Mouse (Mus musculus): Measurements from ENCODE around the gene Fam189a1. TPM values are rescaled to one million over a fixed set of nuclear protein-coding genes. Genes with fewer than 3 reads are reported as not detected.

Fam189a1 gene
- polyA plus RNA-seq, 1 experiment from 2014 or later = 2.7 TPM

DNA sequence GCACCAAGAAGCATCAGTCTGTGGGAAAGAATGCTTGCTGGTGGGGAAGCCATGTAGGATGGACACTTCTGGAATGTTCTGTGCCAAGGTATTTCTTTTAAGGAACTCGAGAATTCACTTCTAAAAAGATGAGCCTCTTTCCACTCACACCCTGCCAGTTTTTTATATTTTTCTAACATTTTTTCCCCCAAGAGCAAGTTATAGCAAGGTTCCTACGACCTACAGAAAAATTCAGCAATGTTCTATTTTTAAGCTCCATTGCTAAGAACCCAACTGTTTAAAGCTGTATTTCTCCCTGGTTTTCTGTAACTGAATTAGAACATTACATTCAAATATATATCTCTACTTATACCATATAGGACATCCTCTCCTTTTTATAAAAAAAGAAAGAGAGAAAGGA, 244.4 kb downstream of the Fam189a1 start:
- WGBS = 78% methylated on average over 2 of the region's 2 CpGs
- H3K9ac ChIP-seq (ENCODE audit: low read length) = no peak overlapping the region
- no peaks in the 10 kb centered on the region for H3K36me3 ChIP-seq (ENCODE audit: control insufficient read depth, insufficient read depth, low read length)
- no peaks in the 10 kb centered on the region for H3K4me1 ChIP-seq (replicated peaks; ENCODE audit: control insufficient read depth, insufficient read depth, low read length)
- no peak overlapping the region for H3K27ac ChIP-seq (ENCODE audit: low read depth, low read length)
- no peaks in the 10 kb centered on the region for H3K9me3 ChIP-seq (ENCODE audit: control insufficient read depth, low read length)
- ATAC-seq (replicated peaks; ENCODE audit: low FRiP score) (no peak), DNase-seq (ENCODE audit: low spot score) (no peak)
- H3K4me2 ChIP-seq (ENCODE audit: low read depth, low read length, severe bottlenecking) = no peak overlapping the region
- H3K27me3 ChIP-seq (ENCODE audit: control insufficient read depth, insufficient read depth, low read length) = no peaks in the 10 kb centered on the region
- no peak overlapping the region for H3K4me3 ChIP-seq (ENCODE audit: low read depth, low read length)

DNA sequence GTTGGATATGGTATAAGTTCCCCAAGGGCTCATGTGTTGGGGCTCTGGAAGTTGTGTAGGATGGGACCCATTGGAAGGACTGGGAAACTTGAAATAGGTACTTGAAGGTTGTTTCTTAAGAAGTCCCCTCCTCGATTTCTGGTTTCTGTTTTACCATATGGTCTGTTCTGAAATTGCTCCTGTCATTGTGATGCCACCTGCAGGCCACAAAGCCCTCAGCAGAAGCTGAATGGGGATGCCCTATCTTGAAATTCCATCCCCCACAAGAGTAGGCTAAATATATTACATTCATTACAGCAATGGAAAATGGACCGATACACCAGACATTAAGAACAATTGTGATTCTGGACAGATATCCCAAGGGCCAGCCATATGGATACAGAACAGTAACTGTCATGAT, 246.2 kb downstream of the Fam189a1 start:
- Histone ChIP-seq H3K27me3 (ENCODE audit: control insufficient read depth, insufficient read depth, low read length) (no peaks in the 10 kb centered on the region), H3K36me3 (ENCODE audit: control insufficient read depth, insufficient read depth, low read length) (no peaks in the 10 kb centered on the region), H3K27ac (ENCODE audit: low read depth, low read length) (no peak overlapping the region), H3K4me2 (ENCODE audit: low read depth, low read length, severe bottlenecking) (no peak overlapping the region), H3K4me3 (ENCODE audit: low read depth, low read length) (no peak overlapping the region), H3K9me3 (ENCODE audit: control insufficient read depth, low read length) (no peaks in the 10 kb centered on the region), H3K4me1 (replicated peaks; ENCODE audit: control insufficient read depth, insufficient read depth, low read length) (no peaks in the 10 kb centered on the region), H3K9ac (ENCODE audit: low read length) (no peak overlapping the region)
- ATAC-seq (replicated peaks; ENCODE audit: low FRiP score) (no peak), DNase-seq (ENCODE audit: low spot score) (no peak)
- WGBS = 96% methylated on average over 2 of the region's 2 CpGs

DNA sequence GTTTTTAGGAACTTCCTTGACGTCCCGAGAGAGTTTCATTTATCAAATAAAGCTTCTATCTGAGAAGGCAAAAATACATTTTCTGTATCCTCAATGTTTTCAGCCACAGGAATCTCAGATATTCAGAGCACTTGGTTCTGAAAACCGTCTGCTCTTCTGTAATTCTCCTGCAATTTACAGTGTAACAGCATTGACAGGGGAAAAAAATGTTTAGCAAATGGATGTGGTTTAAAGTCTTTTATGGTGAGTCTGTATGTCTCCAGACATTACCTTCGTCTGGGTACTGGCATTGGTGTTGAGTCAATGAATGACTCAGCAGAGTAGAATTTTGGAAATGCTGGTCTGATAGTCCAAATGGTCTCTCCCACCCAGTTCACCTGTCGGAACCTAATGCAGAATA, 249.4 kb downstream of the Fam189a1 start:
- H3K4me3 ChIP-seq (ENCODE audit: low read depth, low read length) = no peak overlapping the region
- H3K36me3 ChIP-seq (ENCODE audit: control insufficient read depth, insufficient read depth, low read length) = no peaks in the 10 kb centered on the region
- H3K27me3 ChIP-seq (ENCODE audit: control insufficient read depth, insufficient read depth, low read length) = no peaks in the 10 kb centered on the region
- no peaks in the 10 kb centered on the region for H3K4me1 ChIP-seq (replicated peaks; ENCODE audit: control insufficient read depth, insufficient read depth, low read length)
- no peak overlapping the region for H3K4me2 ChIP-seq (ENCODE audit: low read depth, low read length, severe bottlenecking)
- no peak for ATAC-seq (replicated peaks; ENCODE audit: low FRiP score)
- DNase-seq (ENCODE audit: low spot score) = no peak
- 85% methylated on average over 5 of the region's 5 CpGs for WGBS
- H3K27ac ChIP-seq (ENCODE audit: low read depth, low read length) = no peak overlapping the region
- H3K9ac ChIP-seq (ENCODE audit: low read length) = no peak overlapping the region
- H3K9me3 ChIP-seq (ENCODE audit: control insufficient read depth, low read length) = no peaks in the 10 kb centered on the region

DNA sequence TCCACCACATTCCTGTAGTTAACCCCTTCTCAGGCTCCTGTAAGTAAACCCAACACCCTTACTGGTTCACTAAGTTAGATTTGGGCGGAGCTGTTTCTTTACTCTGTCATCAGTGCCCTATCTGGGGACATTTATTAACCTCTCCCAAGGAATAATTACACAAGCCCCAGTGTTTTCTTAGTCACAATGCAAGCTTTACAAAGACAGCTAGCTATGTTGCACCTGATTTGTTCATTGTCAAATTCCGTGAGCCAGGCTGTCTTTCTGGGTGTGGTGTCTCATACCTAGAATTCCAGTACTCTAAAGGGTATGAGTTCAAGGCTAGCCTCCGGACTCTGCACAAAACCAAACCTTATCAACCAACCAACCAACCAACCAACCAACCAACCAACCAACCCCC, 250.9 kb downstream of the Fam189a1 start:
- no peaks in the 10 kb centered on the region for H3K27me3 ChIP-seq (ENCODE audit: control insufficient read depth, insufficient read depth, low read length)
- WGBS = 86% methylated on average over 3 of the region's 3 CpGs
- no peak overlapping the region for H3K4me3 ChIP-seq (ENCODE audit: low read depth, low read length)
- DNase-seq (ENCODE audit: low spot score) (no peak), ATAC-seq (replicated peaks; ENCODE audit: low FRiP score) (no peak)
- H3K9ac ChIP-seq (ENCODE audit: low read length) = no peak overlapping the region
- H3K4me1 ChIP-seq (replicated peaks; ENCODE audit: control insufficient read depth, insufficient read depth, low read length) = no peaks in the 10 kb centered on the region
- H3K27ac ChIP-seq (ENCODE audit: low read depth, low read length) = no peak overlapping the region
- no peak overlapping the region for H3K4me2 ChIP-seq (ENCODE audit: low read depth, low read length, severe bottlenecking)
- no peaks in the 10 kb centered on the region for H3K9me3 ChIP-seq (ENCODE audit: control insufficient read depth, low read length)
- no peaks in the 10 kb centered on the region for H3K36me3 ChIP-seq (ENCODE audit: control insufficient read depth, insufficient read depth, low read length)

DNA sequence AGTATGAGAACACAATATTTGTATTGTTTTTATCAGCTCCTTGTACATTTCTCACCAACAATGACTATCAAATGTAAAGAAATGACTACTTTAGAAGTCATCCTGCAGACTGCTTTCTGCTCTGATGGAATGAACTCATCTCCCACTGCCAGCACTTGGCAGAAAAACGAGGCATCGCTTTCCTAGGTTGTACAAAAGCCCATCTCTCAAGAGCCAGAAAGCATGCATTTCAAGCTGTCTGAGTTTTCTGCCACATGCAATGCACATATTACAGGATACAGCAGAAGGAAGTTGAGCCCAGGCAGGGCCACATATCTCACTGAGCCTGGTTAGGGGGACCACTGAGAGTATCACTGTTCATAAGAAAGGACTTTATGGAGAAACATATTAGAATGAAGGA, 256.1 kb downstream of the Fam189a1 start:
- no peaks in the 10 kb centered on the region for H3K9me3 ChIP-seq (ENCODE audit: control insufficient read depth, low read length)
- 83% methylated on average over 2 of the region's 2 CpGs for WGBS
- no peak overlapping the region for H3K4me2 ChIP-seq (ENCODE audit: low read depth, low read length, severe bottlenecking)
- no peaks in the 10 kb centered on the region for H3K27me3 ChIP-seq (ENCODE audit: control insufficient read depth, insufficient read depth, low read length)
- no peaks in the 10 kb centered on the region for H3K36me3 ChIP-seq (ENCODE audit: control insufficient read depth, insufficient read depth, low read length)
- H3K4me3 ChIP-seq (ENCODE audit: low read depth, low read length) = no peak overlapping the region
- no peak for DNase-seq (ENCODE audit: low spot score)
- no peak overlapping the region for H3K27ac ChIP-seq (ENCODE audit: low read depth, low read length)
- H3K9ac ChIP-seq (ENCODE audit: low read length) = no peak overlapping the region
- no peaks in the 10 kb centered on the region for H3K4me1 ChIP-seq (replicated peaks; ENCODE audit: control insufficient read depth, insufficient read depth, low read length)
- ATAC-seq (replicated peaks; ENCODE audit: low FRiP score) = no peak

DNA sequence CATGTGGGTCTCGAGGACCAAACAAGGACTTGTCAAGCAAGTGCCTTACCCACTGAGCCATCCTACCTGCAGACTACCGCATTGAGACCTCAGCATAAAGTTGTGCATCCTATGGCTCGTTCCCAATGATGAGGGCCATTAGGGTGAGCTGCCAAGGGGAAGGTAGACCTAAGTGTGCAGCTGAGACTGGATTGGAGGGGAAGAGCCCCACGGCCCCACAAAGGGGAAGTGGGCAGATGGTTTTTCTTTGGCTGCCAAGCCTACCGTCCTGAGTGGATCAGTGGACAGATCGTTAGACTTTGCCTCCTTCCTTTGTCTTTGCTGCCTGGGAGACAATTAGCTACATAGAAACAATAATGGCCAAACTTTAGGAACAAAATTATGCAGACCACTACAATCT, 259.8 kb downstream of the Fam189a1 start:
- ATAC-seq (replicated peaks; ENCODE audit: low FRiP score) = no peak

DNA sequence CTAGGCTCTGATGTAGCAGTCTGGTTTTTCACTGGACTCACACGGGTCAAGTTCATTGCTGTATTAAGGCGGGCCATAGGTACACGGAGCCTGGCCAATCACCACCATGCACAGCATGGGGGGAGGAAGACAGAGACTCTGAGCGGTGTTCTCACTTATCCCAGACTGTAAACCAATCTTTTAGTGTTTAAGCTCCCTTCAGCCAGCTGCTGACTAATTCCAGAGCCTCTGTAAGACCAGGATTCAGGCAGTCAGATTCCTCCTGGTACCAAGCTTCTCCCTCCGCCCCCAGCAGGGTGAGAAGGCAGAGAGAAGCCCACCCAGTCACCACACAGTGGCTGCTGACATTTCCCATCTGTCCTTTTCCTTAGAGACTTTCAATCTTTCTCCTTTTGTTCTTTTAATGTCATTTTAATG, 260.7 kb downstream of the Fam189a1 start:
- ATAC-seq (replicated peaks; ENCODE audit: low FRiP score) = no peak

More for the DNA sequence above, 259.8 kb downstream of the Fam189a1 start:
- Histone ChIP-seq H3K27me3 (ENCODE audit: control insufficient read depth, insufficient read depth, low read length) (no peaks in the 10 kb centered on the region), H3K4me1 (replicated peaks; ENCODE audit: control insufficient read depth, insufficient read depth, low read length) (no peaks in the 10 kb centered on the region), H3K4me3 (ENCODE audit: low read depth, low read length) (no peak overlapping the region), H3K9me3 (ENCODE audit: control insufficient read depth, low read length) (no peaks in the 10 kb centered on the region), H3K36me3 (ENCODE audit: control insufficient read depth, insufficient read depth, low read length) (no peaks in the 10 kb centered on the region), H3K27ac (ENCODE audit: low read depth, low read length) (no peak overlapping the region), H3K9ac (ENCODE audit: low read length) (no peak overlapping the region), H3K4me2 (ENCODE audit: low read depth, low read length, severe bottlenecking) (no peak overlapping the region)
- 84% methylated on average over 6 of the region's 6 CpGs for WGBS
- DNase-seq (ENCODE audit: low spot score) = no peak

DNA sequence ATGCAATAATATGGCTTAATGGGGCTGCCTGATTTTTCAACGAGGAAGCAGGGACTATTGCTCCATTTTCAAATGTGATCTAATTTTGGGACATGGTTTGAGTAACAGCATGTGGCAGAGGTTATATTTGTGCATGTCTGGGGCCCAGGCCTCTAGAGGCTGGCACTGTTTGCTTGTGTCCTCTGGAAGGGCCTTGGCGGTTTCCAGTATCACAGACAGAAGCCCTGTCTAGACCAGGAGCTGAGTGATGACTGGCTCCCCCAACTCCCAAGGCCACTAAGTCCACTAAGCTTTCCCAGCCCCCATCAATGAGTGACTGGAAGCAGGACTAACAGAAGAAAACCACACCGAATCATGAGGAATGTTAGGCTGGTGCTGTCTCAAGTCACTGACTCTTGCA, 265.2 kb downstream of the Fam189a1 start:
- no peak for DNase-seq (ENCODE audit: low spot score)
- Histone ChIP-seq H3K27ac (ENCODE audit: low read depth, low read length) (no peak overlapping the region), H3K4me3 (ENCODE audit: low read depth, low read length) (no peak overlapping the region), H3K27me3 (ENCODE audit: control insufficient read depth, insufficient read depth, low read length) (no peaks in the 10 kb centered on the region), H3K4me1 (replicated peaks; ENCODE audit: control insufficient read depth, insufficient read depth, low read length) (no peaks in the 10 kb centered on the region), H3K9ac (ENCODE audit: low read length) (no peak overlapping the region), H3K36me3 (ENCODE audit: control insufficient read depth, insufficient read depth, low read length) (no peaks in the 10 kb centered on the region), H3K4me2 (ENCODE audit: low read depth, low read length, severe bottlenecking) (no peak overlapping the region), H3K9me3 (ENCODE audit: control insufficient read depth, low read length) (no peaks in the 10 kb centered on the region)
- ATAC-seq (replicated peaks; ENCODE audit: low FRiP score) = no peak
- 85% methylated on average over 3 of the region's 3 CpGs for WGBS

More for the DNA sequence above, 260.7 kb downstream of the Fam189a1 start:
- Histone ChIP-seq H3K4me2 (ENCODE audit: low read depth, low read length, severe bottlenecking) (no peak overlapping the region), H3K27me3 (ENCODE audit: control insufficient read depth, insufficient read depth, low read length) (no peaks in the 10 kb centered on the region), H3K9me3 (ENCODE audit: control insufficient read depth, low read length) (no peaks in the 10 kb centered on the region), H3K27ac (ENCODE audit: low read depth, low read length) (no peak overlapping the region), H3K9ac (ENCODE audit: low read length) (no peak overlapping the region), H3K4me3 (ENCODE audit: low read depth, low read length) (no peak overlapping the region), H3K36me3 (ENCODE audit: control insufficient read depth, insufficient read depth, low read length) (no peaks in the 10 kb centered on the region), H3K4me1 (replicated peaks; ENCODE audit: control insufficient read depth, insufficient read depth, low read length) (no peaks in the 10 kb centered on the region)
- 63% methylated on average over 5 of the region's 5 CpGs for WGBS
- DNase-seq (ENCODE audit: low spot score) = no peak

DNA sequence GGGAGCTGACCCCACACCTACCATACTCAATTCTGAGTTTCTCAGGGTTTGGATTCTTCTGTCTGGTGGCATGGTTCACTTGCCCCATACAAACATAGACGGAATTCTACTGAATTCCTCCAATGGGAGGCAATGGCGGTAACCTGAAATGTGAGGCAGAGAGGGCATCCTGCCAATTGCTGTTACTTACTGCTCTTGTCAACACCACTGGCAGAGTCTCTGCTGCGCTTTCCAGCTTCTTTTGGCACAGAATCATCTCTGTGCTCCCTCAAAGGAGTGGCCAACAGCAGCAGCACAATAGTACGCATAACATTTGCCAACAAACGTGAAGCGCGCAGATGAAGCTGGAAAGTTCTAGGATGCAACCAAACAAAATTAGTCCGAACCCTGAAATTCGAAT, 266.5 kb downstream of the Fam189a1 start:
- no peaks in the 10 kb centered on the region for H3K27me3 ChIP-seq (ENCODE audit: control insufficient read depth, insufficient read depth, low read length)
- no peaks in the 10 kb centered on the region for H3K9me3 ChIP-seq (ENCODE audit: control insufficient read depth, low read length)
- no peak overlapping the region for H3K4me3 ChIP-seq (ENCODE audit: low read depth, low read length)
- ATAC-seq (replicated peaks; ENCODE audit: low FRiP score) (no peak), DNase-seq (ENCODE audit: low spot score) (no peak)
- H3K36me3 ChIP-seq (ENCODE audit: control insufficient read depth, insufficient read depth, low read length) = no peaks in the 10 kb centered on the region
- no peak overlapping the region for H3K4me2 ChIP-seq (ENCODE audit: low read depth, low read length, severe bottlenecking)
- H3K9ac ChIP-seq (ENCODE audit: low read length) = no peak overlapping the region
- 92% methylated on average over 9 of the region's 9 CpGs for WGBS
- H3K4me1 ChIP-seq (replicated peaks; ENCODE audit: control insufficient read depth, insufficient read depth, low read length) = no peaks in the 10 kb centered on the region
- H3K27ac ChIP-seq (ENCODE audit: low read depth, low read length) = no peak overlapping the region
